Mouse (Mus musculus) limb, embryonic 12.5 days (tissue): ENCODE measurements around the gene Lypla2. TPM values are rescaled to one million over a fixed set of nuclear protein-coding genes. Genes with fewer than 3 reads are reported as not detected.

Source experiments
- ATAC-seq: fragments of 200-750 bp; cut with Nextera tagmentation; 2 replicates; pipeline ENCODE4 v1.8.0; 2017; ENCODE audit warnings: low read depth, moderate TSS enrichment; ENCODE audit not compliant: insufficient number of reproducible peaks, insufficient read depth, low FRiP score, low TSS enrichment
- H3K27ac ChIP-seq: fragments of 300-500 bp; sonication (generic); 2 replicates; pipeline ENCODE4 v1.5.1; 2016; ENCODE audit warnings: mild to moderate bottlenecking, moderate library complexity
- H3K27me3 ChIP-seq: fragments of 300-500 bp; sonication (generic); 2 replicates; pipeline ENCODE4 v1.6.1; 2016; ENCODE audit warnings: mild to moderate bottlenecking, moderate library complexity
- H3K36me3 ChIP-seq: fragments of 300-500 bp; sonication (generic); 2 replicates; pipeline ENCODE4 v1.6.1; 2016; ENCODE audit warnings: mild to moderate bottlenecking, moderate library complexity
- H3K4me1 ChIP-seq: fragments of 300-500 bp; sonication (generic); replicated peaks from 2 replicates; pipeline ENCODE4 v1.6.1; 2016
- H3K4me2 ChIP-seq: fragments of 300-500 bp; sonication (generic); 2 replicates; pipeline ENCODE4 v1.6.1; 2016; ENCODE audit warnings: mild to moderate bottlenecking, moderate library complexity
- H3K4me3 ChIP-seq: fragments of 300-500 bp; sonication (generic); replicated peaks from 2 replicates; pipeline ENCODE4 v1.5.1; 2016; ENCODE audit warnings: mild to moderate bottlenecking
- H3K9ac ChIP-seq: fragments of 300-500 bp; sonication (generic); replicated peaks from 2 replicates; pipeline ENCODE4 v1.6.1; 2016; ENCODE audit warnings: mild to moderate bottlenecking, moderate library complexity
- H3K9me3 ChIP-seq: fragments of 300-500 bp; sonication (generic); 2 replicates; pipeline ENCODE4 v1.6.1; 2016; ENCODE audit warnings: mild to moderate bottlenecking, moderate library complexity
- WGBS: fragments of 180-500 bp; shearing (Covaris S2); methylation state at CpG from one replicate; pipeline ENCODE4 v1.1.7; 2016; 5-methylcytosine and 5-hydroxymethylcytosine counted together
- polyA plus RNA-seq: library from polyadenylated mRNA; unstranded; fragments of >200 nt; fragmentation: Nextera tagmentation; extraction: Ambion mirVana; gene quantifications from 2 replicates; pipeline ENCODE4 v1.2.1, GENCODE M21; 2016

Lypla2 gene
- polyA plus RNA-seq, result 126 and 127 TPM in 2 replicates

GRCm38 (mm10) chr4:135972556-135972906, at the start of gene Lypla2:
Gene Lypla2 (minus strand): TSS chr4:135972626.
- Histone ChIP-seq H3K36me3 (peaks cover 70% of the 10 kb centered on the region), H3K4me1 (peaks cover 21% of the 10 kb centered on the region), H3K4me3 (peak within 1 kb of the TSS; percentile 100), H3K27me3 (no peaks in the 10 kb centered on the region), H3K9ac (peak within 1 kb of the TSS; percentile 93), H3K9me3 (no peaks in the 10 kb centered on the region), H3K4me2 (peak within 1 kb of the TSS; percentile 98), H3K27ac (peak within 1 kb of the TSS; percentile 66)
- WGBS, result 2% methylated on average over 19 of the region's 19 CpGs
- ATAC-seq, result peak; percentile 76

- Histone ChIP-seq H3K27ac (peak within 1 kb of the TSS; percentile 85), H3K4me3 (peak within 1 kb of the TSS; percentile 99), H3K27me3 (no peaks in the 10 kb centered on the region), H3K9me3 (no peaks in the 10 kb centered on the region), H3K9ac (peak within 1 kb of the TSS; percentile 98), H3K4me2 (peak within 1 kb of the TSS; percentile 94), H3K4me1 (peaks cover 14% of the 10 kb centered on the region), H3K36me3 (no peaks in the 10 kb centered on the region)
- under 1% methylated on average over 48 of the region's 48 CpGs for WGBS
- peak; percentile 96 for ATAC-seq
Measured at GRCm38 (mm10) chr4:136021549-136022047, 49.2 kb upstream of the Lypla2 start, which contains the start of gene Eloa. Gene Eloa (minus strand): TSS chr4:136021763.

- H3K9ac ChIP-seq, result peak overlapping the region; percentile 98
- H3K4me3 ChIP-seq, result peak overlapping the region; percentile 99
- peaks cover 14% of the 10 kb centered on the region for H3K4me1 ChIP-seq
- peak overlapping the region; percentile 85 for H3K27ac ChIP-seq
- no peaks in the 10 kb centered on the region for H3K27me3 ChIP-seq
- WGBS, result 1% methylated on average over 59 of the region's 62 CpGs
- H3K9me3 ChIP-seq, result no peaks in the 10 kb centered on the region
- H3K4me2 ChIP-seq, result peak overlapping the region; percentile 94
- peak; percentile 61; the same call in 1 of the 2 replicates for ATAC-seq
- no peaks in the 10 kb centered on the region for H3K36me3 ChIP-seq
Measured at GRCm38 (mm10) chr4:136020743-136021548, 48.5 kb upstream of the Lypla2 start.

- 84% methylated on average over 3 of the region's 3 CpGs for WGBS
- Histone ChIP-seq H3K4me1 (peaks cover 14% of the 10 kb centered on the region), H3K27ac (no peak overlapping the region), H3K4me3 (no peak overlapping the region), H3K27me3 (no peaks in the 10 kb centered on the region), H3K9me3 (no peaks in the 10 kb centered on the region), H3K9ac (no peak overlapping the region), H3K36me3 (peaks cover 32% of the 10 kb centered on the region), H3K4me2 (no peak overlapping the region)
- ATAC-seq, result no peak
Measured at GRCm38 (mm10) chr4:136016059-136016602, 43.7 kb upstream of the Lypla2 start.

GRCm38 (mm10) chr4:136010586-136010985, 38.2 kb upstream of the Lypla2 start:
- H3K4me2 ChIP-seq, result no peak overlapping the region
- 96% methylated on average over 4 of the region's 4 CpGs for WGBS
- H3K9me3 ChIP-seq, result no peaks in the 10 kb centered on the region
- no peaks in the 10 kb centered on the region for H3K4me1 ChIP-seq
- peaks cover 83% of the 10 kb centered on the region for H3K36me3 ChIP-seq
- no peaks in the 10 kb centered on the region for H3K27me3 ChIP-seq
- no peak overlapping the region for H3K9ac ChIP-seq
- H3K4me3 ChIP-seq, result no peak overlapping the region
- no peak overlapping the region for H3K27ac ChIP-seq
- ATAC-seq, result no peak

GRCm38 (mm10) chr4:136008782-136009447, 36.5 kb upstream of the Lypla2 start:
- H3K27me3 ChIP-seq, result no peaks in the 10 kb centered on the region
- H3K4me2 ChIP-seq, result no peak overlapping the region
- H3K9me3 ChIP-seq, result no peaks in the 10 kb centered on the region
- H3K4me3 ChIP-seq, result no peak overlapping the region
- ATAC-seq, result no peak
- no peaks in the 10 kb centered on the region for H3K4me1 ChIP-seq
- no peak overlapping the region for H3K9ac ChIP-seq
- 95% methylated on average over 8 of the region's 8 CpGs for WGBS
- H3K27ac ChIP-seq, result no peak overlapping the region
- peaks cover 93% of the 10 kb centered on the region for H3K36me3 ChIP-seq

GRCm38 (mm10) chr4:136006821-136007220, 34.4 kb upstream of the Lypla2 start:
- Histone ChIP-seq H3K4me3 (no peak overlapping the region), H3K36me3 (peaks cover 96% of the 10 kb centered on the region), H3K4me1 (no peaks in the 10 kb centered on the region), H3K27me3 (no peaks in the 10 kb centered on the region), H3K27ac (no peak overlapping the region), H3K9me3 (no peaks in the 10 kb centered on the region), H3K9ac (no peak overlapping the region), H3K4me2 (no peak overlapping the region)
- WGBS, result 96% methylated on average over 3 of the region's 3 CpGs
- no peak for ATAC-seq

GRCm38 (mm10) chr4:136004921-136005320, 32.5 kb upstream of the Lypla2 start:
- H3K4me3 ChIP-seq, result no peak overlapping the region
- ATAC-seq, result no peak
- no peaks in the 10 kb centered on the region for H3K9me3 ChIP-seq
- no peak overlapping the region for H3K4me2 ChIP-seq
- H3K9ac ChIP-seq, result no peak overlapping the region
- 93% methylated on average over 2 of the region's 2 CpGs for WGBS
- no peak overlapping the region for H3K27ac ChIP-seq
- H3K27me3 ChIP-seq, result no peaks in the 10 kb centered on the region
- no peaks in the 10 kb centered on the region for H3K4me1 ChIP-seq
- peaks cover 85% of the 10 kb centered on the region for H3K36me3 ChIP-seq

GRCm38 (mm10) chr4:136004107-136004675, 31.8 kb upstream of the Lypla2 start:
- no peak overlapping the region for H3K4me3 ChIP-seq
- no peaks in the 10 kb centered on the region for H3K4me1 ChIP-seq
- no peak for ATAC-seq
- H3K9me3 ChIP-seq, result no peaks in the 10 kb centered on the region
- H3K36me3 ChIP-seq, result peaks cover 78% of the 10 kb centered on the region
- no peak overlapping the region for H3K27ac ChIP-seq
- 86% methylated on average over 5 of the region's 5 CpGs for WGBS
- no peaks in the 10 kb centered on the region for H3K27me3 ChIP-seq
- H3K4me2 ChIP-seq, result no peak overlapping the region
- H3K9ac ChIP-seq, result no peak overlapping the region

- Histone ChIP-seq H3K36me3 (no peaks in the 10 kb centered on the region), H3K4me2 (no peak overlapping the region), H3K9me3 (peaks cover 5% of the 10 kb centered on the region; the same call in 1 of the 2 replicates), H3K27ac (no peak overlapping the region), H3K9ac (no peak overlapping the region), H3K4me3 (no peak overlapping the region), H3K4me1 (no peaks in the 10 kb centered on the region), H3K27me3 (no peaks in the 10 kb centered on the region)
- ATAC-seq, result no peak
- WGBS, result 86% methylated on average over 4 of the region's 4 CpGs
Measured at GRCm38 (mm10) chr4:135995118-135995517, 22.7 kb upstream of the Lypla2 start.

GRCm38 (mm10) chr4:135993941-135994340, 21.5 kb upstream of the Lypla2 start:
- ATAC-seq, result no peak
- no peaks in the 10 kb centered on the region for H3K27me3 ChIP-seq
- 96% methylated on average over 6 of the region's 6 CpGs for WGBS

More at GRCm38 (mm10) chr4:135993941-135994340, 21.5 kb upstream of the Lypla2 start:
- H3K9me3 ChIP-seq, result peaks cover 5% of the 10 kb centered on the region; the same call in 1 of the 2 replicates
- no peaks in the 10 kb centered on the region for H3K4me1 ChIP-seq
- no peak overlapping the region for H3K4me2 ChIP-seq
- no peak overlapping the region for H3K27ac ChIP-seq
- H3K9ac ChIP-seq, result no peak overlapping the region
- no peaks in the 10 kb centered on the region for H3K36me3 ChIP-seq
- no peak overlapping the region for H3K4me3 ChIP-seq
